Mouse (Mus musculus) kidney, postnatal 0 days (tissue): Measurements from ENCODE around the gene Dysf. TPM values are rescaled to one million over a fixed set of nuclear protein-coding genes. Genes with fewer than 3 reads are reported as not detected.

Experiments
- ATAC-seq: fragments of 200-750 bp; cut with Nextera tagmentation; replicated peaks from 2 replicates; pipeline ENCODE4 v1.8.0; 2017; ENCODE audit warnings: low read depth, moderate number of reproducible peaks, moderate TSS enrichment, moderate library complexity; ENCODE audit not compliant: low FRiP score
- DNase-seq: peaks from one replicate; pipeline ENCODE4 v3.0.0-alpha.2; 2016; ENCODE audit warnings: low spot score
- H3K27ac ChIP-seq: fragments of 300-500 bp; sonication (generic); 2 replicates; pipeline ENCODE4 v1.5.1; 2014; ENCODE audit warnings: mild to moderate bottlenecking
- H3K27me3 ChIP-seq: fragments of 300-500 bp; sonication (generic); 2 replicates; pipeline ENCODE4 v1.6.1; 2014; ENCODE audit warnings: low read length, mixed read lengths; ENCODE audit not compliant: insufficient read depth
- H3K36me3 ChIP-seq: fragments of 300-500 bp; sonication (generic); 2 replicates; pipeline ENCODE4 v1.6.1; 2014; ENCODE audit warnings: low read length, mixed read lengths; ENCODE audit not compliant: insufficient read depth
- H3K4me1 ChIP-seq: fragments of 300-500 bp; sonication (generic); replicated peaks from 2 replicates; pipeline ENCODE4 v1.6.1; 2014; ENCODE audit warnings: antibody characterized with exemption, low read length, mixed read lengths; ENCODE audit not compliant: insufficient read depth
- H3K4me2 ChIP-seq: fragments of 300-500 bp; sonication (generic); 2 replicates; pipeline ENCODE4 v1.6.1; 2014; ENCODE audit warnings: mild to moderate bottlenecking, low read length, moderate library complexity, mixed read lengths
- H3K4me3 ChIP-seq: fragments of 300-500 bp; sonication (generic); replicated peaks from 2 replicates; pipeline ENCODE4 v1.5.1; 2014; ENCODE audit warnings: low read depth, low read length
- H3K9ac ChIP-seq: fragments of 300-500 bp; sonication (generic); 2 replicates; pipeline ENCODE4 v1.6.1; 2014; ENCODE audit warnings: low read depth, low read length
- H3K9me3 ChIP-seq: fragments of 300-500 bp; sonication (generic); replicated peaks from 2 replicates; pipeline ENCODE4 v1.6.1; 2016; ENCODE audit warnings: low read length, inconsistent platforms, mixed read lengths
- CTCF ChIP-seq: IDR thresholded peaks from 2 replicates; pipeline ENCODE4 v1.5.1; 2016; ENCODE audit warnings: antibody characterized with exemption, low read depth, mild to moderate bottlenecking, moderate library complexity
- WGBS: fragments of 180-500 bp; shearing (Covaris S2); extraction: QIAGEN DNeasy Blood & Tissue Kit; methylation state at CpG from one replicate; pipeline ENCODE4 v1.1.7; 2014; 5-methylcytosine and 5-hydroxymethylcytosine counted together
- polyA plus RNA-seq: library from polyadenylated mRNA; unstranded; fragments of >200 nt; fragmentation: Nextera tagmentation; extraction: Ambion mirVana; gene quantifications from 2 replicates; pipeline ENCODE4 v1.2.1, GENCODE M21; 2015

Gene Dysf
- polyA plus RNA-seq, 1 experiment from 2014 or later = 12.0 TPM

DNA sequence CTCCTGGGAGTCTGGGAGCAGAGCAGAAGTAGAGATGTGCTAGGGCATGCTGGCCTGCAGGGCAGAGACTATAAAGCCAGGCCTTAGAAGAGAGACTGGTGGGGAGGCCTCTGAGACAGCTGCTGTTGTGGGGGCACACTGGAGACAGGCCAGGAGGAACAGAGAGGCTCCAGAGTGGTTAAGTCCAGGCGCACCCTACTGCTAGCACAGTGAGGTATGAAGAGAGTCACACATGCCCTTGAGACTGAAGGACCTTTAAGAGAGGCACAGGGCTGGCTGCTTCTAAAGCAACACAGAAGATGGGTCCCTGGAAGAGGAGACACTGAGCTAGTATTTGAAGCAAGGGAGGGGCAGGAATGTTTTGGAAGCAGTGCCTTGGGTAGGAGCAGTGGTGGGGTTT is 134.9 kb downstream of the Dysf start:
- Histone ChIP-seq H3K4me3 (no peak overlapping the region), H3K27ac (no peak overlapping the region), H3K36me3 (no peaks in the 10 kb centered on the region), H3K9me3 (no peaks in the 10 kb centered on the region), H3K9ac (no peak overlapping the region), H3K27me3 (no peaks in the 10 kb centered on the region), H3K4me2 (no peak overlapping the region), H3K4me1 (no peaks in the 10 kb centered on the region)
- no peak for ATAC-seq
- WGBS = 74% methylated on average over 1 of the region's 1 CpGs
- DNase-seq = no peak
- no peak for TF ChIP-seq CTCF

DNA sequence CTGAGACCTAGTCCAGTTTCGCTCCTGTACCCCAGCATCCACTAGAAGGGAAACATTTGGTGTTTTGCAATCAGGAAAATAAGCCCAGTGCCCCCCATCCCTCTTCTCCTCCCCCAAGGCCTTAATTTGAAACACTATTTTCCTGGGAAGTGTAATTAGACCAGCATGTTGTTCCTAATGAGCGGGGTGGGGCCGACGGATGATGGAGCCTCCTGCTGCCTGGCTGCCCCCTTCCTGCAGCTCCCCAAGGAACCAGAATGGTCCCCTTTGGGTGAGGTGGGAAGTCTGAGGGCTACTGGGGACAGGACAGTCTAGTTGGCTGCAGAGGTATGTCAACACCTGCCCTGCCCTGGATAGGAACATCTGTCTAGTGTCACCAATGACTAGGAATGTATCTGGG is 136.0 kb downstream of the Dysf start:
- no peak for DNase-seq
- TF ChIP-seq CTCF = no peak
- no peak overlapping the region for H3K27ac ChIP-seq
- H3K4me1 ChIP-seq = no peaks in the 10 kb centered on the region
- H3K36me3 ChIP-seq = no peaks in the 10 kb centered on the region
- H3K27me3 ChIP-seq = no peaks in the 10 kb centered on the region
- no peak overlapping the region for H3K4me3 ChIP-seq
- WGBS = 83% methylated on average over 4 of the region's 4 CpGs
- no peak overlapping the region for H3K9ac ChIP-seq
- ATAC-seq = no peak
- no peak overlapping the region for H3K4me2 ChIP-seq
- H3K9me3 ChIP-seq = no peaks in the 10 kb centered on the region

DNA sequence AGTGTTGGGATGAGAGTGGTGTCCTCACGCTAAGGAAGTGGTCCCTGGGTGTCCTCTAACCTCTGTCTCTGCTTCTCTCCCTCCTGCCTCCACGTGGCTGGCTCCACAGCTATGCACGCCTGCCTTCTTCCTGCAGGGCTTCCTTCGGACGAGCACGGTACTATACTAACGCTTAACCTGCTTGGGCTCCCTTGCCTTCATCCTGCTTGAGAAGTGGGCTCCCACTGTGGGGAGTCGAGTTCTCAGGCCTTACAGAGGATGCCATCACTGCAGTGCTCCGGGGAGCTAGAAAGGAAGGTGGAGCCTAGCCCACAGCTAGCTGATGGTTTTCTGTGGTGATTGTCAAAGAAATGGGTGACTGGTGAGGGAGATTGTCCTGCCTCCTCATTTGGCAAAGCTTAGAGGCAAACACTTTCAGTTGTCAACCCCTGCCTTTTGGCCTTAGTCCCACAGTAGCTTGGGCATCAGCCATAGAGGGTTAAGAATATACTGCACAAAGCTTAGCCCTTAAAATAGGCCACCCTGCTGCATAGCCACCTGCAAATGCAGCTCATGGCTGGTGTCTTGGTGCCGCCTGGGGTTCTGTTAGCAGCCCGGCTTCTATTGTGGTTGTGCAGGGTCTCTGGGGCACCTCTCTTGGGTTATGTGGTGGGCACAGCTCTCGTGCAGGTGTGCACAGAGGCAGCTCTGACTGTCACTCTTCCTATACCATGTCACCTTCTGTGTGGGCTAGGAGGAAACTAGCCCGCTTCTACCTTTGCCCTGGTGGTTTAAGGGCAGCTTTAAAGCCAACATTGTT is 139.0 kb downstream of the Dysf start:
- 89% methylated on average over 13 of the region's 13 CpGs for WGBS
- H3K4me1 ChIP-seq = no peaks in the 10 kb centered on the region
- no peaks in the 10 kb centered on the region for H3K9me3 ChIP-seq
- no peak overlapping the region for H3K9ac ChIP-seq
- H3K4me2 ChIP-seq = no peak overlapping the region
- no peak for TF ChIP-seq CTCF
- DNase-seq (no peak), ATAC-seq (no peak)
- H3K27me3 ChIP-seq = no peaks in the 10 kb centered on the region
- no peaks in the 10 kb centered on the region for H3K36me3 ChIP-seq
- H3K27ac ChIP-seq = no peak overlapping the region
- H3K4me3 ChIP-seq = no peak overlapping the region

DNA sequence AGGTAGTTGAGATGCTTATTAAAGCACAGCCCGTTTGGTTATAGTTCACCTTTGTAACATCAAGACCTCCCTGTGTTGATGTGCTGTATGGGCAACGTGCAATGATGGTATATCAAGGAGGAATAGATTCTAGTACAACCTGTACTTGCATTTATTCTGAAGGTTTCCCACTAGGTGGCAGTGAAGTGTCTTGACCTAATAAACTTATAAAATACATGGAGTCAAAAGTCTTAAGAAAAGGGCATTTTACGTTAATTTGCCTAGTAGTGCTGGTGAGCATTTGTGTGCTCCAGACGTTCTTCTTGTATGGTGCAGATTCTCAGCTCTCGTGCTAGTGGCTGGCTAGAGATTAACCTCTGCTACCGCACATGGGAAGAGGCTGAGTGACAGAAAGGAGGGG is 140.1 kb downstream of the Dysf start:
- H3K4me1 ChIP-seq = no peaks in the 10 kb centered on the region
- H3K27ac ChIP-seq = no peak overlapping the region
- DNase-seq = peak; percentile 42
- TF ChIP-seq CTCF = peak; percentile 49; the same call in 1 of the 2 replicates
- no peak overlapping the region for H3K9ac ChIP-seq
- H3K9me3 ChIP-seq = no peaks in the 10 kb centered on the region
- ATAC-seq = no peak
- WGBS = 70% methylated on average over 6 of the region's 6 CpGs
- H3K36me3 ChIP-seq = no peaks in the 10 kb centered on the region
- no peaks in the 10 kb centered on the region for H3K27me3 ChIP-seq
- H3K4me2 ChIP-seq = no peak overlapping the region
- H3K4me3 ChIP-seq = no peak overlapping the region

DNA sequence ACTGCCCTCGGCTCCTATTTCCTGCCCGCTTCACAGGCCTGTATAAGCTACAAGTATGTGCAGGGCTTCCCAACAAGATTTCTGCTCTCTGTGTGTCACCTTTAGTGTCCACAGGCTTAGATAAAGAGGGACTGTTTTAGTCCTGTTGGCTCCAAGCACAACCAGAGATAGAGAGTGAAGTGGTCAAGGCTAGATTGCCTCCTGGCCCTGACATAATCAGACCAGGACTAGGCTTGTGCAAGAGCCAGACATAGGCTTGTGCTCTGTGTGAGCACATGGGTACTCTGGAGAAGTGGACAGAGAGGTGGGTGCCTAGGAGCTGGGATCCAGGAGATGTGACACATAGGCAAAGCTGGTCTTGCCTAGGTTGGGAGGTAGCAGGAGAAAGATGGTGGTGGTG is 146.1 kb downstream of the Dysf start:
- Histone ChIP-seq H3K9me3 (no peaks in the 10 kb centered on the region), H3K4me3 (no peak overlapping the region), H3K9ac (no peak overlapping the region), H3K4me2 (no peak overlapping the region), H3K27ac (no peak overlapping the region), H3K4me1 (no peaks in the 10 kb centered on the region), H3K36me3 (no peaks in the 10 kb centered on the region), H3K27me3 (no peaks in the 10 kb centered on the region)
- TF ChIP-seq CTCF = no peak
- WGBS = 81% methylated on average over 2 of the region's 2 CpGs
- ATAC-seq (no peak), DNase-seq (no peak)

DNA sequence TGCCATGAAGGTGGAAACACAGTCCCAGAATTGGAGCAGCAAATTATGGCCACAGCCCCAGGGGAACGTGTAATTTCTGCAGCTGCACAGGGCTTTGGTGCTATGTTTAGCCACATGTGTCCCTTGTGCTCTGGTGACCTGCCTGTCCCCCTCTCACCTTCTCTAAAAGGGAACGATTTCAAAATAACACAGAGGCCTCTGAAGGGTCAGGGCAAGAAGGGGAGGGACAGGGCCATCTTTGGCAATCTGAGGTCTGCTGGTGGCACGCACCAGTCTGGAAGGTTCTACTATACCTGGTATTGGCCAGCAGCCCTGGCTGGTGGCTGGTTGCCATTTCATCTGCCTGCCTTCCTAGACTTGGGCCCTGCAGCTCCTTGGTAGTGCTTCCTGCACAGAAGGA is 147.4 kb downstream of the Dysf start:
- Histone ChIP-seq H3K36me3 (no peaks in the 10 kb centered on the region), H3K4me2 (no peak overlapping the region), H3K9me3 (no peaks in the 10 kb centered on the region), H3K9ac (no peak overlapping the region), H3K27me3 (no peaks in the 10 kb centered on the region), H3K4me3 (no peak overlapping the region), H3K27ac (no peak overlapping the region), H3K4me1 (no peaks in the 10 kb centered on the region)
- DNase-seq (no peak), ATAC-seq (no peak)
- TF ChIP-seq CTCF = no peak
- WGBS = 56% methylated on average over 3 of the region's 3 CpGs

DNA sequence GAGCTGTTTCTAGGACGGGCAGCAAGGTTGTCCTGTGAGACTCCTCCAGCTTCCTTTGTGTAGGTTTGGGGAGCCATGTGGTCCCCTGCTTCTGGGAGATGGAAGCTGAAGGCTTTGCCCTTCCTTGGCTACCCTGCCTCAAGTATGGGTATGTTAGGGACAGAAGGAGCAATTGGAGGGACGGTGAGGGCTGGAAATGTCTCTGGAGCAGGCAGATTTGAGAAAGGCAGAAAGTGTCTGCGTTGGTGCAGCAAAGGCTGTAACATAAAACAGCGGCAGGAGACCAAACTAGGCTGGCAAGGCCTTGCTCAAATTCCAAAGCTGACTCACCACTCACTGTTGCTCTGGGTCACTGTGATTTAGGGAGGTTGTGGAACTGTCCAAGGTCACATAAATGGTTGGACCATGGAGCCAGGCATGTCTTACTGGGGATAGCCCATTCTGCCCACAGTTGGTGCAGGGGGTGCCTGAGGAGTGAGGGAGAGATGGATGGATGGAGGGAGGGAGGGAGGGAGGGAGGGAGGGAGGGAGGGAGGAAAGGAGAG is 148.2 kb downstream of the Dysf start:
- Histone ChIP-seq H3K9me3 (no peaks in the 10 kb centered on the region), H3K4me2 (no peak overlapping the region), H3K9ac (no peak overlapping the region), H3K4me3 (no peak overlapping the region), H3K27me3 (no peaks in the 10 kb centered on the region), H3K4me1 (no peaks in the 10 kb centered on the region), H3K36me3 (no peaks in the 10 kb centered on the region), H3K27ac (no peak overlapping the region)
- DNase-seq (no peak), ATAC-seq (no peak)
- no peak for TF ChIP-seq CTCF
- 55% methylated on average over 4 of the region's 4 CpGs for WGBS
